Mouse (Mus musculus) small intestine, adult 2 months (tissue): ENCODE measurements around the gene Alpl.

Source experiments
- CTCF ChIP-seq: fragments of 200-500 bp; IDR thresholded peaks from 2 replicates; pipeline ENCODE4 v1.5.1; 2012; ENCODE audit warnings: low read depth, mild to moderate bottlenecking, control low read depth, inconsistent platforms, low read length, moderate library complexity, mixed read lengths; ENCODE audit not compliant: insufficient replicate concordance, insufficient read length; ENCODE audit errors: extremely low read depth
- POLR2A ChIP-seq: fragments of 200-500 bp; IDR thresholded peaks from 2 replicates; pipeline ENCODE4 v1.6.1; 2012; ENCODE audit warnings: low read depth, mild to moderate bottlenecking, control low read depth, inconsistent platforms, low read length, moderate library complexity

GRCm38 (mm10) chr4:137822537-137822936, 26.4 kb upstream of the Alpl start:
- TF ChIP-seq CTCF: no peak
- TF ChIP-seq POLR2A: no peak
